Mouse (Mus musculus) embryonic fibroblast, embryonic 13.5 days (primary cell): ENCODE measurements at regions not wholly inside any gene's neighbourhood (a gene's known extent, or its start where the extent isn't known, plus 50 kb on each side); places are given as distances from the start of the nearest gene placed in this dataset.

ENCODE experiments used
- CTCF ChIP-seq: IDR thresholded peaks from 2 replicates; pipeline ENCODE4 v1.5.1; 2011; ENCODE audit warnings: mild to moderate bottlenecking, control low read depth, low read length, moderate library complexity, borderline replicate concordance; ENCODE audit not compliant: insufficient read depth
- POLR2A ChIP-seq: IDR thresholded peaks from 2 replicates; pipeline ENCODE4 v1.6.1; 2011; ENCODE audit warnings: low read depth, mild to moderate bottlenecking, control low read depth, low read length, moderate library complexity

DNA sequence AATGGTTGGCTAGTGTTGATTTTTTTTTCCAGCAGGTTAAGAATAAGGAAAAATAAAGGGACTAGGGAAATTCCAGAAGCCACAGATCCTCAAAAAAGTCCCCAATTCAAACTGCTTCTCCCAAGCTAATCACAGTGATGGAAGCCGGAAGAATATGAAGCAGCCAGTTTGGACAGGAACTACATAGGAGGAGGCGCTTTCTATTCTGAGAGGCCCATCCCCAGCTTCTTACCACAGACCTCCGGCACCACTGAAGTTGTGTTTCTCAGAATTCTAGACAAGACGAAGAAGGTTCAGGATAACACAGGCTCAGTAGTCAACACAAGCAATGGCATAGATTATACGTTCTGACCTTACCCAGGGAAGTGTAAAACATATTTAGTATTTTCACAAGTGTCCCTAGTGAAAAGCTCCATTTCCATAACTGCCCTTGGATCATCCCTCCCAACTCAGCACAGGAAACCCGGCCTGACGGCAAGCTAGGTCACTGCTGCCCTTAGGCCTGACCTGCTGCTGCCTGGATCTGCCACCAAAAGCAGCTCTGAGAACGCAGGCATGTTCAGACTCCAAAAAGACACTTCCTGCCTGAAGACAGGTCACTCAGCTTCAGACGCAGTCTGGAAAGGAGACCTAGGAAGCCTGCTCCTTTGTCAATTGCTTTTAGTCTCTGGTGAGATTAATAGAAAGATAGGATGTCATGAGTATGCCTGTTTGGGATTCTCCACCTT lies 97.2 kb upstream of the Tmc1 start:
- TF ChIP-seq CTCF (no peak), POLR2A (no peak)
